Mouse (Mus musculus): Measurements from ENCODE around the gene Hoxa9.

Hoxa9 gene

GRCm38 (mm10) chr6:52241001-52241621, 10.2 kb upstream of the Hoxa9 start:
- no peak for TF ChIP-seq GATA4 (IDR thresholded peaks at IDR 0.05; ENCODE audit: insufficient replicate concordance, low read length)

- TF ChIP-seq GATA4 (IDR thresholded peaks at IDR 0.05; ENCODE audit: insufficient replicate concordance, low read length): no peak; the same call in 1 of the 2 replicates
These were observed 9.6 kb upstream of the Hoxa9 start, which contains the start of gene Hoxa10 for GRCm38 (mm10) chr6:52240389-52241000. Gene Hoxa10, minus strand, starts transcription at chr6:52240854.

- no peak for TF ChIP-seq GATA4 (IDR thresholded peaks at IDR 0.05; ENCODE audit: insufficient replicate concordance, low read length)
These were observed 8.9 kb upstream of the Hoxa9 start for GRCm38 (mm10) chr6:52239625-52240388.

GRCm38 (mm10) chr6:52238976-52239375, 8.1 kb upstream of the Hoxa9 start:
- TF ChIP-seq GATA4 (IDR thresholded peaks at IDR 0.05; ENCODE audit: insufficient replicate concordance, low read length): no peak

- no peak for TF ChIP-seq GATA4 (IDR thresholded peaks at IDR 0.05; ENCODE audit: insufficient replicate concordance, low read length)
These were observed 7.3 kb upstream of the Hoxa9 start for GRCm38 (mm10) chr6:52238155-52238545.

GRCm38 (mm10) chr6:52237346-52238154, 6.7 kb upstream of the Hoxa9 start:
- TF ChIP-seq GATA4 (IDR thresholded peaks at IDR 0.05; ENCODE audit: insufficient replicate concordance, low read length): no peak

DNA sequence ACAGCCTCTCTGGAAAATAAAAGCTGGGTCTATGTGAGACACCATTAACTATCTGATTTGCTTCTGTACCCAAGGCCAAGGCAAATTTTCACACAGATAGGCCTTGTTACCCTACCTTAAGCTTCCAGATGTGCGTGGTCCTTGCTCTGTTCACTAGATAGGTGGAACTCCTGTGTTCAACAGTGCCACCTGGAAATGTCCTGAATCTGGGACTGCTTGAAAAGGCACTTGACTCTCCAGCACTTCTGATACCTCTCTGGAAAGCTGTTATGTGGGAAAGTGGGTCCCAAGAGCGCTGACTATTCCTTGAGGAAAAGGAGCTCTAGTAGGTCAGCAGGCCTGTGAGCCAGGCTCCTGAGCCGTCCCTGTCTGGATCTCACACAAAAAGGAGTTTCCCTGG, 5.9 kb upstream of the Hoxa9 start:
- no peak for TF ChIP-seq GATA4 (IDR thresholded peaks at IDR 0.05; ENCODE audit: insufficient replicate concordance, low read length)

DNA sequence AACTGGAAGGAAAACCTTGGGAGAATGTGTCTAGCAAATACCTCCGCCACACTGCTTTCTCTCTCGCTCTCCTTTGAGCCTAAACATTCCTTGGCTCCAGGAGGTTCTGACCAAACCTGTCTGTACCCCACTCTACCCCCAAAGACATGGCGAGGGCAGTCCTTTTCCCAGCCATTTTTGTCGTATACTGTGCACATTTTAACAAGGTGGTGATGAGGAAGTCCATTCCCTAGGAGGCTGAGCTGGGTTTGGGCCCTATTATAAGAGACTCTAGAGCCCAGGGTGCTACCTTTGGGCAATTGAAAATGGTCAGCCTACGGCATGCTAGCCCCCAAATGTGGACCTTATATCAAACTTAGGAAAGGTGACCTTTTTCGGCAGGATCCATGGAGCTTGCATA, 5.0 kb upstream of the Hoxa9 start:
- no peak for TF ChIP-seq GATA4 (IDR thresholded peaks at IDR 0.05; ENCODE audit: insufficient replicate concordance, low read length)

DNA sequence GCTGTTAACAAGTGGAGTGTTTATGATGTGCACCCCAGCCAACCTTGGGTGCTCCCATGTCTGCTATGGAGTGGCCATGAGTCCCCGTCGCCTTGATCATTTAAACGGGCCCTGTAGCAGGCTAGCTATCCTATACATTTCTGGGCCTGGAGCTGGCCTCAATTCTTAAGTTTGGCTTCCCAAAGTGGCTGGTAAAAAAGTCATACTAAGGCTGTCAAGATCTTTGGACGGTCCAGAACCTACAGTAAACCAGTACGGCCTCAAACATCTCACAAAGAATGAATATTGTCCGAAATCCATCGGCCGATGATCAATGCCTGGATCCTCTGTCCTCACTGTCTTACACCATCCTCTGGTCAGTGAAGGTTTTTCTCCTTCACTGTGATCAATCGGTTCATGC, 4.4 kb upstream of the Hoxa9 start:
- no peak for TF ChIP-seq GATA4 (IDR thresholded peaks at IDR 0.05; ENCODE audit: insufficient replicate concordance, low read length)

GRCm38 (mm10) chr6:52234428-52235140, 3.7 kb upstream of the Hoxa9 start:
- TF ChIP-seq GATA4 (IDR thresholded peaks at IDR 0.05; ENCODE audit: insufficient replicate concordance, low read length): no peak

DNA sequence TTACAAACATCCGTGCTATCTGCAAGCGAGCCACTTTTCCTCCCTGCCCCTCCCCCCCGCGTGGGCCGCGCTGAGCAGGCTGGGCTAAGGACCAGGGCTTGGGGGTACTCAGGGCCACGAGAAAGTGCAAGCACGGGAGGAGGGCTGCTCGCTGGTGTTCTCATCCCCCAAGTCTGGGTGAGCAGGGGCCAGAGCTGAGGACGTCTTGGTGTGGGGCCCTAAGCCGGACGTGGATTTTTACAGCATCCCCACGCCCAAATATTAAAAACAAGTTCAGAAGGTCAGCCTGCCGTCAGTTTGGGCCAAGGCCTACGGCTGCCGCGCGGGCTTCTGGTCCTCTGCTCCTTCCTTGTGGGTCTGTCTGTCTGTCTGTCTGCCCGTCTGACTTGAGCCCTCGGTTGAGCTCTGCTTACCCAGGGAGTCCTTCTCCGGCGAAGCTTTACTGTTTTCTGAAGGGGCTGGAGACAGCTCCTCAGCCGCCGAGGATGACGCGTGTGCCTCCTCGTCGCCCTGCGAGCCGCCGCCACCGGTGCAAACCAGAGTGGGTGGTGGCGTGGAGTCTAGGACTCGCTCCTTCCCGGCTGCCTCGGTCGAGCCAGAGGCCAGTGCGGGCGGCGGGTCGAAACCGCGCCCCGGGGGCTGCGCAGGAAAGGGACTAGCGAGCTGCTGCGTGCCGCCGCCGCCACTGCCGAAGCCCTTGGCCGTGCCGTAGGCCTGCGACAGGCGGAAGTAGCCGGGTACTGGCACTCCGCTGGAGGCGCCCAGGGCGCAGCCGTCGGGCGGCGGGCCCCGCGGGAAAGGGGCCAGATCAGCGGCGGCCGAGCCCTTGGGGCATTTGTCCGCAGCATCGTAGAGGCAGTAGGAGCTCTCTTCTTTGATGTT, 2.9 kb upstream of the Hoxa9 start:
- TF ChIP-seq GATA4 (IDR thresholded peaks at IDR 0.05; ENCODE audit: insufficient replicate concordance, low read length): no peak

DNA sequence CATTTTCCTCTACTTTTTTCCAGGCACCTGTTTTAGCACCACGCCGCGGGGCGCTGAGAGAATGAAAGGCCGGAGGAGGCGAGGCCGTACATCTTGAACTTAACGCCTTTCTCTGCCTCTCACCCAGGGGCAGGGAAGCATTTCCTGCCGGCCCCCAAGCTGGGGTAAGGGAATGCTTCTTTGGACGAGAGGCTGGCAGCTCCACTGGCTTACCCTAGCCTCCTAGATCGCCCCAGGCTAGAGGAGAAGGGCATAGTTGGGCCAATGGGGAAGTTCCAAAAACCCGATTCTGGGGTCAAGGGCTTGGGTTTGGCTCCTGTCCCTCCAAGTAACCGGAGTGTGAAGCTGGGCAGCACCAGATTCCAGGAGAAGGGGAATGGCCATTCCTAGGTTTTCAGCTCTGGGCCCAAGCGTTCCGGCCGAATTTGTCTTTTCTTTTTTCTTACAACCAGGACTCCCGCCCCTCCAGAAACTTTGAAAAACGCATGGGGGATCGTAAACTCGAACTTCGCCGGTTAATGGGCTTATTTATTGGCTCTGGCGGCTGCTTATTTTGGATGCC, 2.2 kb upstream of the Hoxa9 start:
- no peak for TF ChIP-seq GATA4 (IDR thresholded peaks at IDR 0.05; ENCODE audit: insufficient replicate concordance, low read length)

DNA sequence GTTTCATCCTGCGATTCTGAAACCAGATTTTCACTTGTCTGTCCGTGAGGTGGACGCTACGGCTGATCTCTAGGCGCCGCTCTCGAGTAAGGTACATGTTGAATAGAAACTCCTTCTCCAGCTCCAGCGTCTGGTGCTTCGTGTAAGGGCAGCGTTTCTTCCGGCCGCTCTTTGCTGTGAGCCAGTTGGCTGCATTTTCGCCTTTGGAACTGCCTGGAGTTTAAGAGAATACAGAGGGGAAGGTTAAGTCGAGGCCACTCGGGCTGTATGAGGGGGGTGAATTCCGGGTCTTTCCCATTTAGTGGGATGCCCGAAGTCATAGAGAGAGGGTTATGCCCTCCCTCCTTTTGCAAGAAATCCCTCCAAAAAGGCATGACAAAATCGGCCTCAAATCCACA, 1.7 kb upstream of the Hoxa9 start:
- TF ChIP-seq GATA4 (IDR thresholded peaks at IDR 0.05; ENCODE audit: insufficient replicate concordance, low read length): no peak
